Mouse (Mus musculus): ENCODE measurements around the gene Olfr1299.

DNA sequence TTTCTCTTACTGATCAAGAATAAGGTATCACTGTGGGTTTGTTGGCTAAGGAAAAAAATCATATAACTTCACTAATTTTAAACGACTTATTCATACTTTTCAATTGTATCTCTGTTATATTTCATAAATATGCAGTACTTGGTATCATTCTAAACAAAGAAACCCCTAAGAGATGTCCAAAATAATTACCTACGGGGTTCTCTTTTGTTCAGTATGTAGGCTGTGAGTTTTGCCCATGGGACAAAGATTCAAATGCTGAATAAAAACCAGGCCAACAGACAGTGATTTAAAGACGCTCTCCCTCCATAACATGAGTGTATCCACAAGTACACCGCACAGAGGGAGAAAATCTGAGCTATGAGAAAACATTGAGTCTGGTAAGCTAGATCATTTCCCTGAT is at the start of gene Olfr1299:
- TF ChIP-seq CTCF (conservative IDR thresholded peaks at IDR 0.05; ENCODE audit: insufficient read depth, insufficient read length, low read depth, low read length) (no peak), POLR2A (IDR thresholded peaks at IDR 0.05; ENCODE audit: low read depth, low read length) (no peak)
